Mouse (Mus musculus) heart, adult 2 months (tissue): ENCODE measurements around the gene Cpne8.

Source experiments
- CTCF ChIP-seq: fragments of 200-600 bp; IDR thresholded peaks from 2 replicates; pipeline ENCODE4 v1.8.1; 2022; ENCODE audit warnings: antibody characterized with exemption, mild to moderate bottlenecking, moderate library complexity
- POLR2A ChIP-seq: fragments of 200-500 bp; IDR thresholded peaks from 2 replicates; pipeline ENCODE4 v1.6.1; 2011; ENCODE audit warnings: mild to moderate bottlenecking, low read depth, low read length, control low read depth; ENCODE audit not compliant: insufficient read depth

GRCm38 (mm10) chr15:90543447-90543846 lies 135.8 kb downstream of the Cpne8 start:
- TF ChIP-seq CTCF (no peak), POLR2A (no peak)
